Mouse (Mus musculus) small intestine, adult 2 months (tissue): Measurements from ENCODE around the gene Numb. TPM values are rescaled to one million over a fixed set of nuclear protein-coding genes. Genes with fewer than 3 reads are reported as not detected.

ENCODE experiments used
- H3K27ac ChIP-seq: fragments of 200-500 bp; 2 replicates; pipeline ENCODE4 v1.5.1; 2012; ENCODE audit warnings: low read depth, low read length, control low read depth, inconsistent platforms; ENCODE audit not compliant: insufficient read depth
- H3K27me3 ChIP-seq: fragments of 200-500 bp; 2 replicates; pipeline ENCODE4 v1.6.1; 2012; ENCODE audit warnings: mild to moderate bottlenecking, moderate library complexity, low read length, inconsistent platforms; ENCODE audit not compliant: control insufficient read depth, insufficient read depth
- H3K36me3 ChIP-seq: fragments of 200-500 bp; 2 replicates; pipeline ENCODE4 v1.6.1; 2012; ENCODE audit warnings: mild to moderate bottlenecking, low read length, control low read depth, inconsistent platforms; ENCODE audit not compliant: control insufficient read depth, insufficient read depth
- H3K4me1 ChIP-seq: fragments of 200-500 bp; 2 replicates; pipeline ENCODE4 v1.6.1; 2012; ENCODE audit warnings: low read length, inconsistent platforms, mixed read lengths; ENCODE audit not compliant: control insufficient read depth, insufficient read depth, insufficient read length
- H3K4me3 ChIP-seq: fragments of 200-500 bp; 2 replicates; pipeline ENCODE4 v1.5.1; 2012; ENCODE audit warnings: low read depth, mild to moderate bottlenecking, control low read depth, inconsistent platforms, low read length, moderate library complexity
- CTCF ChIP-seq: fragments of 200-500 bp; IDR thresholded peaks from 2 replicates; pipeline ENCODE4 v1.5.1; 2012; ENCODE audit warnings: low read depth, mild to moderate bottlenecking, control low read depth, inconsistent platforms, low read length, moderate library complexity, mixed read lengths; ENCODE audit not compliant: insufficient replicate concordance, insufficient read length; ENCODE audit errors: extremely low read depth
- POLR2A ChIP-seq: fragments of 200-500 bp; IDR thresholded peaks from 2 replicates; pipeline ENCODE4 v1.6.1; 2012; ENCODE audit warnings: low read depth, mild to moderate bottlenecking, control low read depth, inconsistent platforms, low read length, moderate library complexity
- WGBS: fragments of 180-500 bp; shearing (Covaris S2); methylation state at CpG from one replicate; pipeline ENCODE4 v1.1.7; 2018; 5-methylcytosine and 5-hydroxymethylcytosine counted together
- polyA plus RNA-seq: library from polyadenylated mRNA; depleted of rRNA; stranded (reverse); fragments of >200 nt; gene quantifications from 2 replicates; pipeline ENCODE4 v1.2.3, GENCODE M21; 2012; rRNA removed

Gene Numb
- polyA plus RNA-seq, 1 experiment: 141 TPM

GRCm38 (mm10) chr12:83764044-83764365, 157.7 kb downstream of the Numb start:
- Histone ChIP-seq H3K4me3 (peak overlapping the region; percentile 62), H3K27me3 (no peaks in the 10 kb centered on the region; the same call in 1 of the 2 replicates), H3K36me3 (no peaks in the 10 kb centered on the region), H3K4me1 (peaks cover 4% of the 10 kb centered on the region), H3K27ac (peak overlapping the region; percentile 33; the same call in 1 of the 2 replicates)
- TF ChIP-seq CTCF (no peak), POLR2A (no peak)
- 6% methylated on average over 14 of the region's 14 CpGs for WGBS

- H3K36me3 ChIP-seq: no peaks in the 10 kb centered on the region
- TF ChIP-seq CTCF: no peak
- no peak for TF ChIP-seq POLR2A
- H3K27me3 ChIP-seq: no peaks in the 10 kb centered on the region; the same call in 1 of the 2 replicates
- peak within 1 kb of the TSS; percentile 62 for H3K4me3 ChIP-seq
- H3K27ac ChIP-seq: peak within 1 kb of the TSS; percentile 56; the same call in 1 of the 2 replicates
- 3% methylated on average over 31 of the region's 31 CpGs for WGBS
- peaks cover 4% of the 10 kb centered on the region for H3K4me1 ChIP-seq
Measured at GRCm38 (mm10) chr12:83763311-83764043, 158.3 kb downstream of the Numb start, which contains the start of gene Papln. Papln (plus strand) TSS chr12:83763634.

- 11% methylated on average over 4 of the region's 4 CpGs for WGBS
- Histone ChIP-seq H3K27ac (0 out of 2 replicates have a peak overlapping the region, but pooled peaks have one; percentile 56), H3K36me3 (no peaks in the 10 kb centered on the region), H3K27me3 (no peaks in the 10 kb centered on the region; the same call in 1 of the 2 replicates), H3K4me1 (peaks cover 4% of the 10 kb centered on the region), H3K4me3 (no peak overlapping the region)
- no peak for TF ChIP-seq POLR2A
- no peak for TF ChIP-seq CTCF
Measured at GRCm38 (mm10) chr12:83762706-83763105, 159.0 kb downstream of the Numb start.

GRCm38 (mm10) chr12:83760201-83760600, 161.5 kb downstream of the Numb start:
- Histone ChIP-seq H3K36me3 (no peaks in the 10 kb centered on the region), H3K27me3 (no peaks in the 10 kb centered on the region; the same call in 1 of the 2 replicates), H3K4me3 (no peak overlapping the region), H3K4me1 (peaks cover 4% of the 10 kb centered on the region), H3K27ac (no peak overlapping the region)
- TF ChIP-seq POLR2A (no peak), CTCF (no peak)
- 61% methylated on average over 2 of the region's 2 CpGs for WGBS

GRCm38 (mm10) chr12:83758735-83759134, 163.0 kb downstream of the Numb start:
- no peak overlapping the region for H3K4me3 ChIP-seq
- no peak for TF ChIP-seq CTCF
- TF ChIP-seq POLR2A: no peak
- no peaks in the 10 kb centered on the region; the same call in 1 of the 2 replicates for H3K27me3 ChIP-seq
- no peak overlapping the region for H3K27ac ChIP-seq
- 86% methylated on average over 10 of the region's 10 CpGs for WGBS
- H3K36me3 ChIP-seq: no peaks in the 10 kb centered on the region
- H3K4me1 ChIP-seq: peaks cover 4% of the 10 kb centered on the region

GRCm38 (mm10) chr12:83752495-83752894, 169.2 kb downstream of the Numb start:
- Histone ChIP-seq H3K4me3 (no peak overlapping the region), H3K36me3 (no peaks in the 10 kb centered on the region), H3K4me1 (peaks cover 5% of the 10 kb centered on the region; the same call in 1 of the 2 replicates), H3K27ac (no peak overlapping the region), H3K27me3 (no peaks in the 10 kb centered on the region)
- 0% methylated on average over 2 of the region's 2 CpGs for WGBS
- TF ChIP-seq POLR2A (no peak), CTCF (no peak)

- WGBS: 52% methylated on average over 1 of the region's 1 CpGs
- no peak for TF ChIP-seq POLR2A
- no peak for TF ChIP-seq CTCF
Measured at GRCm38 (mm10) chr12:83749186-83749585, 172.5 kb downstream of the Numb start.

More at GRCm38 (mm10) chr12:83749186-83749585, 172.5 kb downstream of the Numb start:
- no peaks in the 10 kb centered on the region for H3K27me3 ChIP-seq
- no peak overlapping the region for H3K27ac ChIP-seq
- no peak overlapping the region for H3K4me3 ChIP-seq
- H3K36me3 ChIP-seq: no peaks in the 10 kb centered on the region
- H3K4me1 ChIP-seq: peaks cover 8% of the 10 kb centered on the region; the same call in 1 of the 2 replicates

Other genes starting within 250 kb of the Numb start
- 16.6 and 35.2 TPM in 2 replicates for gene Psen1, start 233.8 kb downstream of the Numb start, polyA plus RNA-seq
- 6.7 and 11.7 TPM in 2 replicates for gene Papln, start 158.3 kb downstream of the Numb start, polyA plus RNA-seq
- gene Riox1, start 28.7 kb upstream of the Numb start, polyA plus RNA-seq: 11.5 and 17.7 TPM in 2 replicates
- not detected in 2 replicates for gene Heatr4, start 62.9 kb upstream of the Numb start, polyA plus RNA-seq
- 4.4 and 7.6 TPM in 2 replicates for gene Acot2, start 65.9 kb upstream of the Numb start, polyA plus RNA-seq
- 2.7 and 2.9 TPM in 2 replicates for gene Acot1, start 87.6 kb upstream of the Numb start, polyA plus RNA-seq
- gene Acot4, start 116.4 kb upstream of the Numb start, polyA plus RNA-seq: 7.7 and 34.2 TPM in 2 replicates
- not detected in 2 replicates for gene Gm49366, start 117.0 kb upstream of the Numb start, polyA plus RNA-seq
- gene Acot3, start 130.2 kb upstream of the Numb start, polyA plus RNA-seq: not detected in 2 replicates
- not detected in 2 replicates for gene Acot5, start 147.4 kb upstream of the Numb start, polyA plus RNA-seq
- 0.77 and 0.86 TPM in 2 replicates for gene Acot6, start 178.7 kb upstream of the Numb start, polyA plus RNA-seq
- gene Dnal1, start 192.4 kb upstream of the Numb start, polyA plus RNA-seq: 0.38 and 0.68 TPM in 2 replicates
- 0.10 and 0.33 TPM in 2 replicates for gene Pnma1, start 226.6 kb upstream of the Numb start, polyA plus RNA-seq